Mouse (Mus musculus) megakaryocyte, embryonic 14.5 days (primary cell): ENCODE results near the gene Kif1b. TPM values are rescaled to one million over a fixed set of nuclear protein-coding genes. Genes with fewer than 3 reads are reported as not detected.
A peak's percentile ranks its signal among the peaks of the same experiment; 100 is the strongest.

Experiments used
- H3K27me3 ChIP-seq: replicated peaks from 2 replicates; pipeline ENCODE3; 2012; ENCODE audit warnings: inconsistent platforms
- H3K36me3 ChIP-seq: replicated peaks from 2 replicates; pipeline ENCODE3; 2012; ENCODE audit warnings: low read length, inconsistent platforms, mixed read lengths
- H3K4me1 ChIP-seq: 2 replicates; pipeline ENCODE4 v1.6.1; 2012; ENCODE audit warnings: inconsistent platforms
- H3K4me3 ChIP-seq: replicated peaks from 2 replicates; pipeline ENCODE3; 2012; ENCODE audit warnings: moderate library complexity, mild to moderate bottlenecking, inconsistent platforms
- H3K9me3 ChIP-seq: 2 replicates; pipeline ENCODE4 v1.6.1; 2012; ENCODE audit warnings: inconsistent platforms
- FLI1 ChIP-seq: IDR thresholded peaks from 2 replicates; pipeline ENCODE4 v1.6.1; 2012; ENCODE audit warnings: low read length, inconsistent platforms, mixed read lengths
- GATA1 ChIP-seq: IDR thresholded peaks from 3 replicates; pipeline ENCODE4 v1.6.1; 2012; ENCODE audit warnings: mixed read lengths, low read length, inconsistent platforms, borderline replicate concordance
- polyA plus RNA-seq: library from polyadenylated mRNA; stranded (reverse); fragments of >175 nt; gene quantifications from 2 replicates; pipeline ENCODE4 v1.2.3, GENCODE M21; 2012; ENCODE audit warnings: low replicate concordance; ENCODE audit not compliant: insufficient read depth

Kif1b gene
- polyA plus RNA-seq, 1 experiment = 0.87 TPM

DNA sequence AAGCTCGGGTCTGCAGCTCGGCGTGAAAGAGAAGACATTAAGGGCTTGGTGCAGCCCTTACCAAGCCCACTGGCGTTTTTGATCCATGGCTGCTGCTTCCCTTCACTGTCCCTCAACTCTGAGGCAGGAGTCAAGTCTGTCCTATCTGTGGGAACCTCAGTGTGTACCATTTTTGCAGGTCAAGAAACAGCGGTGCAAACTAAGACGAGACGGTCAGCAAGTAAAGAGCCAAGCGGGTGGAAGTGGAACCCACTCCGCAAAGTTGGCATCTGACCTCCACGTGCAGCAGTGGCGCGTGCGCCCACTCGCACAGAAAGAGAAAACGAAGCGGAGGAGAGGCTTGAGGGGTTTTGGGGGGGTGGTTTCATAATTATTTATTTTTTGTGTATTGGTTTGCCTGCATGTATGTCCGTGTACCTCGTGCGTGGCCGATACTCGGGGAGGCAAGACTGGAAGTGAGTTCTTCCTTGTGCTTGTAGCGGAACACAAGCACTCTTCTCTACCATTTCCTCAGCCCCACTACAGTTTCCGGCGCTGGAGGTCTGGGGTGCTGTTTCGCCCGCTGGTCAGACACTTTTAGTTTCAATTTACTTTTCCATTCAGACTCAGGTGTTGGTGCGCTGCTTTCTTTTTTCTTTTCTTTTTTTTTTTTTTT, 140.4 kb downstream of the Kif1b start:
- Histone ChIP-seq H3K27me3 (no peaks in the 10 kb centered on the region), H3K9me3 (no peaks in the 10 kb centered on the region), H3K36me3 (peaks cover 35% of the 10 kb centered on the region), H3K4me1 (peaks cover 73% of the 10 kb centered on the region), H3K4me3 (peak overlapping the region; percentile 99)
- TF ChIP-seq GATA1 = no peak
- no peak for TF ChIP-seq FLI1

DNA sequence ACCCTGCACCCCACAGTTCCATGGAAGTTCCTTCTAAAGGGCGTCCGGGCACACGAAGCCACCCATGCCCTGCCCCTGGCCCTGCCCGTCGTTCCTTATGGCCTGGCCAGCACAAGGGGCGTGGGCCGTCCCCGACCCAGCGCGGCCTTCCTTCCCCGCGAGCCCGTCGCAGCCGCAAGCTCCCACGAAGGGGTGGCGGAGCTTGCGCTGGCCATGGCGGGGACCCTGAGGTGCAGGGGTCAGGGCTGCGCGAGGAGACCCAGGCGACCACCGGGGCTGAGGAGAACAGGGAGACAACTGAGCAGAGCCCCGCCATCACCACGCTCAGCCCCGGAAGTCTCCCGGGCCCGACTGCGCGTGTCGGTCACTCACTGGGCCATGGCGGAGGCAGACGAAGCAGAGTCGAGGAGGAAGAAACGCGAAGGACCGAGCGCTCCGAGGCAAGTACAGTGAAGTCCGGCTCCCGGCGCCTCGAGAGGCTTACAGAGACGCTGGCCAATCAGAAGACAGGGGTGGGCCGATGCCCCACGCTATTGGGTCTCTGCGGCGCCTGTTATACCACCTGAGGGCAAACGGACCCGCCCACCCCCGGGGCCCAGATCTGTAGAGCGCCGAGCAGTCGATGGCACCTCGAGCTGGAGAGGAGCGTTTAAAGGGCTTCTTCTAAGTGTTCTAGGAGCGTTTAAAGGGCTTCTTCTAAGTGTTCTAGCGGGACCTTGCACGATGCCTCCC, 141.1 kb downstream of the Kif1b start, which contains the start of gene Pgd:
TSS of gene Pgd (minus strand) at position 557 of the 732 bp plus-strand sequence.
- H3K4me1 ChIP-seq = peaks cover 68% of the 10 kb centered on the region
- H3K36me3 ChIP-seq = peaks cover 42% of the 10 kb centered on the region
- no peak for TF ChIP-seq FLI1
- no peak for TF ChIP-seq GATA1
- no peaks in the 10 kb centered on the region for H3K9me3 ChIP-seq
- no peaks in the 10 kb centered on the region for H3K27me3 ChIP-seq
- peak within 1 kb of the TSS; percentile 99 for H3K4me3 ChIP-seq

DNA sequence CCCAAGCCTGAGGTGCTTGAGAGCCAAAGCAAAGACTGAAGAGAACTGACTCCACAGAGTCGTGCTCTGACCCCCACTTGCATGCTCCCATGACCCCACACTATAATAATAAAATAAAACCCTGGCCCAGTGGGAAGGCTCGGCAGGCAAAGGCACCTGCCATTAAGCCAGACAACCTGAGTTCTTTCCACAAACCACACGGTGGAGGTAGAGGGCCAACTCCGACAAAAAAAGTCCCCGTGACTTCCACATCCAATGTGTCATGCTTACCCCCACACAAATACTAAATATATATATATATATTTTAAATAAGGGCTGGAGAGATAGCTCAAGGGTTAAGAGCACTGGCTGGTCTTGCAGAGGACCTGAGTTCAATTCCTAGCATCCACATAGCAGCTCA, 143.3 kb downstream of the Kif1b start:
- TF ChIP-seq GATA1 (no peak), FLI1 (no peak)
- H3K4me3 ChIP-seq = no peak overlapping the region
- H3K4me1 ChIP-seq = peaks cover 59% of the 10 kb centered on the region
- H3K9me3 ChIP-seq = no peaks in the 10 kb centered on the region
- H3K36me3 ChIP-seq = peaks cover 64% of the 10 kb centered on the region
- no peaks in the 10 kb centered on the region for H3K27me3 ChIP-seq

DNA sequence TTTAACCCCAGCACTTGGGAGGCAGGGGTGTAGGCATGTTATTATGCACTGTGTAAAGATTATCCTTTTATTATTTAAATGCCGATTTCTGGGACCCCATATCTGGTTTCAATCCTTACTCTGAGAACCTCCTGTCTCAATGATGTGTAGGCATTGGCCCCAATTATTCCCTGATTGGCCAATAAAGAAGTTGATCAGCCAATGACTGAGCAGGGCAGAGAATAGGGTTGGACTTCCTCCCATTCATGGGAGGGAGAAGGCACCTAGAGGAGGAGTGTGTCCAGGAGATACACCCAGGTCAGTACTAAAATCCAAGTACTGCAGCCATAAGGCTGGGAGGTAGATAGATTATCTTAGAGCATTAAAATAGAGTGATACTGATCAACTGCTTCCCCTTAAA, 144.3 kb downstream of the Kif1b start:
- Histone ChIP-seq H3K36me3 (peaks cover 73% of the 10 kb centered on the region), H3K4me3 (no peak overlapping the region), H3K9me3 (no peaks in the 10 kb centered on the region), H3K27me3 (no peaks in the 10 kb centered on the region), H3K4me1 (peaks cover 54% of the 10 kb centered on the region)
- TF ChIP-seq FLI1 (no peak), GATA1 (no peak)

DNA sequence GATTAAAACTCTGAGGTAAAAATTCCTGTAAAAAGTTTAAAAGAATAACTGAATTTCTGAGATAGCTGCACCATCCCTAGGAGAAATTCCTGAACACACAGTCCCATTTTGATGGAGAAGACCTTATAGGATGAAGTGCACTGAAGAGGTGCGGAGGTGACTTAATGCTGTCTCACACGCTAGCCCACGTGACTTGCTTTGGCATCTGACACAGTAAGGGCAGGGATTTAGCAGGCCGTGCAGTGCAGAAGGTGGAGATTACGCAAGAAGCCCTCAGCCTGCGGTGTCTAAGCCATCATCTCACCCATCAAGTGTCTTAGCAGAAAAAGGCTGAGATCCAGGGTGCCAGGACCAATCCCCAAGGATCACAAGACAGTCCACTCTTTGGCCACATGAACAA, 146.3 kb downstream of the Kif1b start:
- Histone ChIP-seq H3K9me3 (no peaks in the 10 kb centered on the region), H3K4me3 (peak overlapping the region; percentile 50), H3K27me3 (no peaks in the 10 kb centered on the region), H3K36me3 (peaks cover 94% of the 10 kb centered on the region), H3K4me1 (peaks cover 51% of the 10 kb centered on the region)
- TF ChIP-seq GATA1 (no peak), FLI1 (no peak)

DNA sequence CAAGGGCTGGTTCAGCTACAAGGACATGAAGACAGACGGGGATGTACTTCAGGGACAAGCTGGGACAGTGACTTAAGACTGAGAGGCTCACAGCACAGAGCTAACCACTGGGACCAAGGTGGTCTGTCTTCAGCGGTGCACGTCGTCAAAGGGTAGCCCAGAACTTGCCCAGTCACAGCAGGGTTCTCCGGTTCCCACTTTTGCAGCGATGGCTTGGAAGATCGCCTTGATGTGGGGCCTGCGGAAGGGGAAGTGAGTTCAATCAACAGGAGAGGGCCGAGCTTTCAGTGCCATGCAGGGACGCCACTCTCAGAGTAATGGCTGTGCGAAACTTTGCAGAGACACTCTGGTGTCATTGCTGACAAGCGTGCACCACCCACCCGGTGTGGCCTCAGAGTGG, 147.6 kb downstream of the Kif1b start:
- H3K4me1 ChIP-seq = peaks cover 39% of the 10 kb centered on the region
- no peaks in the 10 kb centered on the region for H3K27me3 ChIP-seq
- 0 out of 2 replicates have a peak, but pooled peaks cover 2% of the 10 kb centered on the region for H3K9me3 ChIP-seq
- TF ChIP-seq GATA1 = no peak
- no peak for TF ChIP-seq FLI1
- H3K36me3 ChIP-seq = peaks cover 100% of the 10 kb centered on the region
- no peak overlapping the region for H3K4me3 ChIP-seq

DNA sequence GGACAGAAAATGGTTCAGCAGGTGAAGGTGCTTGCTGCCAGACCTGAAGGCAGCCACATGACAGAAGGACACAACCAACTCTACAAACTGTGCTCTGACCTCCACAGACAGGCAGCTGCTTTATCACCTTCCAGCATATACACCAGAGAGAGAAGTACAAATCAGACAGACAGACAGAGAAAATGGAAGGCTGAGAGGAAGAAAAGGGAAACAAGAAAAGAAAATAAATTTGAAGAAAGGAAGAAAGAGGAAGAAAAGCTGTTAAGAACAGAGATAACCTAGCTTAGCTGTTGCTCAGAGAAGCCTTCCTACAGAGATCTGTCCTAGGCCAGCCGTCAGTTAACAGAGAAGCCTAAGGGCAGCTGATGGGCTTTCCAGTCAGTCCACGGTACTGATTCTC, 148.3 kb downstream of the Kif1b start:
- TF ChIP-seq FLI1 (no peak), GATA1 (no peak)
- Histone ChIP-seq H3K9me3 (0 out of 2 replicates have a peak, but pooled peaks cover 2% of the 10 kb centered on the region), H3K4me1 (peaks cover 32% of the 10 kb centered on the region), H3K36me3 (peaks cover 100% of the 10 kb centered on the region), H3K27me3 (no peaks in the 10 kb centered on the region), H3K4me3 (no peak overlapping the region)

DNA sequence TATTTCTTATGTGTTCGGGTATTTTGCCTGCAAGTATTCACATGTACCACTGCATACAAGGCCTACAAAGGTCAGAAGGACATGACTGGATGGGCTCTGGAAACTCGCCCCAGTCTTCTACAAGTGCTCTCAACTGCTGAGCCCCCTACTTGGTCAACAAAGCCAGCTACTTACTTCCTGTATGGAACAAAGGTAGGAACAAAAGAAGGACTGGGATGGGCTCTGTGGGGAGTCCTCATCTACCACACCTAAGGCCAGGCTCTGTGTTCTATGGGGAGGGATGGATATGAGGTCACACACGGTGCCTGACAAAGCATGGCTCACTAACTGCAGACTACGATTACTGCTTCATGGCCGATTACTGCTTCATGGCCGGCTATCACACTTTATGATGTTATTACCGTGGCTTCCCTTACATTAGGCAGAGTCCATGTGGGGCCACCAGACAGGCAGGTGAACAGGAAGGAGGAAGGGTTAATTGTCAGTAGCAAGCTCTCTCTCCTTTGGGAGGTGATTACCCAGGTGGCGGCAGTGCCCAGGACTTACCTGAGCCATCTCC, 150.0 kb downstream of the Kif1b start:
- Histone ChIP-seq H3K4me3 (no peak overlapping the region), H3K27me3 (no peaks in the 10 kb centered on the region), H3K9me3 (0 out of 2 replicates have a peak, but pooled peaks cover 2% of the 10 kb centered on the region), H3K36me3 (peaks cover 100% of the 10 kb centered on the region), H3K4me1 (peaks cover 22% of the 10 kb centered on the region; the same call in 1 of the 2 replicates)
- no peak for TF ChIP-seq GATA1
- TF ChIP-seq FLI1 = no peak

DNA sequence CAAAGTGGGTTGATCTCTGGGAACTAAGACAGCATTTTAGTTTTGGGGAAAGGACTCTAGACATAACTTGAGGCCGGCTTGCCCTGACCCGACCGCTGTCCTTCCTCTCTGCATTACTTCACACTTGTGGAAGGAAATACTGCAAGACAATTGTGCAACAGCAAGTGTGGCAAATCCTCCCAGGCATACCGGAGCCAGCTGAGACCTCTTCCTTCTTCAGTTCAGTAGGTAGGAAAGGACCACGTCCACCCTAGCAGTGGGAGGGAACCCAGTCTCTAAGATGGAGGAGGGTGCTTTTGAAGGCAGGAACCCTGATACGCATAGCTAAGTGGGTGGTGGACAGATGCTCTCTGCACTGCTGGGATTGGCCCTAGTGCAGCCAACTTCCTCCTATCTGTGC, 151.8 kb downstream of the Kif1b start:
- peaks cover 21% of the 10 kb centered on the region; the same call in 1 of the 2 replicates for H3K4me1 ChIP-seq
- peak overlapping the region; percentile 39 for H3K4me3 ChIP-seq
- H3K9me3 ChIP-seq = 0 out of 2 replicates have a peak, but pooled peaks cover 7% of the 10 kb centered on the region
- peaks cover 100% of the 10 kb centered on the region for H3K36me3 ChIP-seq
- no peaks in the 10 kb centered on the region for H3K27me3 ChIP-seq
- TF ChIP-seq GATA1 = no peak
- TF ChIP-seq FLI1 = no peak

DNA sequence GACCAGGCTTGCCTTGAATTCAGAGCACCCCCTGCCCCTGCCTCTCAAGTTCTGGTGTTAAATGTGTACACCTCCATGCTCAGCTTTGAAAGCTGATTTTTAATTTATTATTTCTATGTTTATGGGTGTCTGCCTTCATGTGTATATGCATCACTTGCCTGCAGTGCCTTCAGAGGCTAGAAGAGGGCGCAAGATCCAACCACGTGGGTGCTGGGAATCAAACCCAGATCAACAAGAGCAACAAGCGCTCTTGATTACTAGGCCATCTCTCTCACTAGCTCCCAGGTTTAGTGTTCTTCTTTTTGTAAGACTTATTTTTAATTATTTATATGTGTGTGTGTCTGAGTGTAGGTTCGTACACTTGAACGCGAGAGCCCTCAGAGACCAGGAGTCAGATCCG, 152.6 kb downstream of the Kif1b start:
- Histone ChIP-seq H3K36me3 (peaks cover 100% of the 10 kb centered on the region), H3K9me3 (0 out of 2 replicates have a peak, but pooled peaks cover 7% of the 10 kb centered on the region), H3K27me3 (no peaks in the 10 kb centered on the region), H3K4me1 (peaks cover 21% of the 10 kb centered on the region; the same call in 1 of the 2 replicates), H3K4me3 (no peak overlapping the region)
- TF ChIP-seq GATA1 = no peak
- TF ChIP-seq FLI1 = no peak
